Mouse (Mus musculus) gonadal fat pad, adult 2 months (tissue): ENCODE results near the gene Nrarp. TPM values are rescaled to one million over a fixed set of nuclear protein-coding genes. Genes with fewer than 3 reads are reported as not detected.

Experiments used
- DNase-seq: peaks from one replicate; pipeline ENCODE4 v3.0.0-alpha.2; 2012; ENCODE audit warnings: low read depth
- polyA plus RNA-seq: library from polyadenylated mRNA; depleted of rRNA; stranded (reverse); fragments of >200 nt; gene quantifications from 2 replicates; pipeline ENCODE4 v1.2.3, GENCODE M21; 2012

Nrarp gene
- polyA plus RNA-seq, 1 experiment = 20.4 TPM

- DNase-seq = no peak
These were observed 14.9 kb downstream of the Nrarp start for GRCm38 (mm10) chr2:25195211-25196156.

- DNase-seq = no peak
These were observed 15.8 kb downstream of the Nrarp start, which contains the start of gene Tor4a for GRCm38 (mm10) chr2:25196172-25196954. TSS of gene Tor4a (minus strand) at chr2:25196886.

- no peak for DNase-seq
These were observed 16.6 kb downstream of the Nrarp start for GRCm38 (mm10) chr2:25197191-25197590.

DNA sequence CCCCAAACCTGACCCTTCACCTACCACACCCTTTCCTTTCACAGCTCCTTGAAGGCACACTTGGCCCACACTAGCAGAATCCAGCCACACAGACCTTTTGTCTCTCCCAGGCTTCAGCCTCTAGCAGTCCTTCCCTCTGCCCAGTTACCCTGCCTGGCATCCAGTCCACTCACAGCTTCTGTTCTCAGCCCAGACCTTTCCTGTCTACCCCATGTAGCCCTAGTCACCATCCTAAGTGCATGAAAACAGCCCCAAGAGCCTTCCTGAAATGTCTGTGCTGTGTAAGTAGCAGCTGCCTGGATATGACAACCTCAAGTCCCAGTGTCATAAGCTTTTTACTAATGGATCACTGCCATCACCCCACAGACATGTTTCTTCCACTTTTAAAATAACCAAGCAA, 17.4 kb downstream of the Nrarp start:
- no peak for DNase-seq

DNA sequence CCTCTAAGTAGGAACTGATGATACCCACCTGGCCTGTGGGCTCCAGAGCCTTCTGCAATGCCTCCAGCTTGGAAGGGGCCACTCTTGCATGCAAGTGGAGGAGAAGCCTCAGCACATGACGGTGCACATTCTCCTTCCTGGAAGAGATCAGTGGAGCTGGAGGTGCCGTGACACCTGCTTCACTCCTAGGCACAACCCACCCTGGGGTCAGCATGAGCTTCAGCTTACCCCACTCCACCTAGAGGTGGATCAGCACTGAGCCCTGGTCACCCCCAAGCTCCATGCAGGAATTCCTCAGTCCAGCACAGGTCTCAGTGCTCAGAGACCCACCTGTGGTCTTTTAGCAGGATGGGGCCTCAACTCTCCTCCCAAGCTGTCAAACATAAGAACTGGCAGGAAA, 20.1 kb downstream of the Nrarp start:
- DNase-seq = no peak

- DNase-seq = no peak
These were observed 23.2 kb downstream of the Nrarp start for GRCm38 (mm10) chr2:25203631-25204214.

GRCm38 (mm10) chr2:25207593-25207992, 27.0 kb downstream of the Nrarp start:
- no peak for DNase-seq

DNA sequence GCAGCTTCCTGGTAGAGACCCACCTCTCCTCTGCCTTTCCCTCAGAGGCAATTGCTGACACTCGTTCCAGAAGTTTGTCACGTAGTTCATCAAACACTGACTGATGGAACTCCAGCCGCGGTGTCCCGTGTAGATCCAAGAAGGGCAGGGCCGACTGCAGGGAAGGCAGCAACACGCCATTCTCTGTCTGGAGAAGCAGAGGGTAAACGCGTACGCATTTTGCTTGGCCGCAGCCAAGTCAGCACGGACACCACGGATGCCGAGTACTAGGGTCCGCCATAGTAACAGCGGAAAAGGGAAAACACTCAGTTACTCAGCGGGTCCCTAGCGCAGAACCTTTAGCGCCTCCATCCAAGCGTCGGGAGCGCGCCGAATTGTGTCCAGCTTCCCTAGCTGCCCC, 30.1 kb downstream of the Nrarp start:
- DNase-seq = no peak

GRCm38 (mm10) chr2:25211121-25211670, 30.6 kb downstream of the Nrarp start, which contains the start of gene Nelfb:
TSS of gene Nelfb (minus strand) at chr2:25211489.
- DNase-seq = no peak

- no peak for DNase-seq
These were observed 32.8 kb downstream of the Nrarp start for GRCm38 (mm10) chr2:25213266-25213865.

GRCm38 (mm10) chr2:25214444-25214843, 33.9 kb downstream of the Nrarp start, which contains the start of gene Stpg3:
TSS of gene Stpg3 (minus strand) at chr2:25214637.
- no peak for DNase-seq

- DNase-seq = no peak
These were observed 37.1 kb downstream of the Nrarp start for GRCm38 (mm10) chr2:25217666-25218065.

GRCm38 (mm10) chr2:25218445-25218844, 37.9 kb downstream of the Nrarp start, which contains the start of gene Fam166a:
TSS of gene Fam166a (plus strand) at chr2:25218745.
- no peak for DNase-seq

- DNase-seq = no peak
These were observed 40.8 kb downstream of the Nrarp start for GRCm38 (mm10) chr2:25221331-25221772.

GRCm38 (mm10) chr2:25223681-25224491, 43.3 kb downstream of the Nrarp start:
- no peak for DNase-seq

GRCm38 (mm10) chr2:25224492-25224765, 43.9 kb downstream of the Nrarp start, which contains the start of gene Tubb4b:
TSS of gene Tubb4b (minus strand) at chr2:25224702.
- DNase-seq = no peak

DNA sequence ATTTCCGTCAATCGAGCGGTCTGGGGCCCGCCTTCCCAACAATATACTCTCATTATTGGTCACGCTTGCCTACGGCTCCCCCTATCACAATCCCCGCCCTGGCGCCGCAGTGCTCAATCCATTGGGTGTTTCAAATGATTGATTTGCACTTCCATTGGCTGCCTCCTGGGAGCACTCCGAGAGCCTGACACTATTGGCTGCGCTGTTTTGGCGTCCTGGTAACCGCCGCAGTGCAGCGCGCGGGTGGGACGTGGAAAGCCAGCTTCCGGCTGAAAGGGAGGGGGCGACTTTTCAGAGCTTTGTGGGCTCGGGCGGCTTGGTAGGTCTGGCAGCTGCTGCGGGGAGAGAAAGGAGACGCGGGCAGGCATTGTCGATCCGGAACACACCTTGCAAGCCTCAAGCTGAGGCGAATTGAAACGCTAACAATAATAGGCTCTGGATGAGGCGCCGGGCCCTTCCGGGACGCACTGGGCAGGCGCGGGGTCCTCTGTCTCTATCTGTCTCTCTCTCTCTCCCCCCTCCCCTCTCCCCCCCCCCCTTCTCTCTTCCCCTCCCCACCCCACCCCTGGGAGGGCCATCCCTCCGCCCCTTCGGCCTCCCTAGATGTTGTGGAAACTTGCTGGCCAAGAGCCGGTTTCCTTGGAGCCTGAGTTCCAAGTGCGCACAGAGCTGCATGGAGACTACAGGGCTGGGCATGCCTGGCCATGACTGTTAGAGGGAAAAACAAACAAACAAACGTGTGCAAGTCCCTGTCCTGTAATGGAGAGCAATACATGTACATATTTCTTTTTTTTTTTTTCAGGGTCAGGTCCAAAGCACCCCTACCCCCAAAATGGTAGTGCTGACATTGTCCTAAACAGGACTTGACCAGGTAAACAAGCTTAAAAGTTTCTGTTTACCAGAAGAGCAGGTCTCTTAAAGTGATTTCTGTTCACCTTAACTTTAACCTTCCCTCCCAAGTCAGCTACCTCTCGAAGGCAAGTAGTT, 44.5 kb downstream of the Nrarp start:
- DNase-seq = peak; percentile 98

GRCm38 (mm10) chr2:25225811-25226379, 45.3 kb downstream of the Nrarp start:
- no peak for DNase-seq

DNA sequence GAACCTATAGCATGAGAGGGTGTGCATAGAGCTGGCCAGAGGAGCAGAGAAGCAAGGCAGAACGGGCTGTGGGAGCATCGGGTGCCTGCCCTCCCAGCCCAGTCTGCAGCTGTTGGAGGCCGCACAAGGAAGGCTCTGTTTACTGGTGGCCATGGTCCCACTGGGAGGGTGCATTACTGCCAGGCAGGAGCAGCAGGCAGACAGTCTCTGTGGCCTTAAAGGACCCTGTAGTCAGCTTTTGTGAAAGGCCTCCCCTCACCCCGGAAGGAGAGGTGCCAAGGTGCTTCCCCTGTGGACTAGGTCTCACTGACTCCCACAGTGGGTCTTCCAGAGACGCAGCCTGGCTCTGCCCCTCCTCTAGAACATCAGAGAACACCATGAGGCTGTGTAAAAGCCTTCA, 46.3 kb downstream of the Nrarp start:
- DNase-seq = no peak
